Mouse (Mus musculus): ENCODE measurements around the gene Cd276.
"Not testable (repeated sequence)": the region's sequence is repeated elsewhere in the genome, so short reads cannot be mapped to it uniquely, and the experiment has no call there.

Cd276 gene

GRCm38 (mm10) chr9:58554908-58555684 is at the start of gene Cd276:
Gene Cd276, minus strand, starts transcription at chr9:58555437.
- DNase-seq = peak; percentile 83

DNA sequence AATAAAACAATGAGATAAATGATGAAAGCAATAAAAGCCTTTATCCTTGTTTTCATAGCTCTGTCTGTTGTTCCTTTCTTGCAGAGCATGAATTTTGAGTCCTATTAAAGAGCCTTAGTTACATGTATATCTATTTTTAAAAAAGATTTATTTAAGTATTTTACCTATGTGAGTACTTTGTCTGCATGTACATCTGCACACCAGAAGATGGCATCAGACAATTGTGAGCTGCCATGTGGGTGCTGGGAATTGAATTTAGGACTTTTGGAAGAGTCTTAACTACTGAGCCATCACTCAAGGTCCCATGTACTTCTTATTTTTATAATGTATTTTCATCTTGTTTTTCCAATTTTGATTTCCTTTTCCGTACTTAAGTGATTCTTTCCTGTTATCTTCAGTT is 40.1 kb upstream of the Cd276 start:
- DNase-seq = no peak

DNA sequence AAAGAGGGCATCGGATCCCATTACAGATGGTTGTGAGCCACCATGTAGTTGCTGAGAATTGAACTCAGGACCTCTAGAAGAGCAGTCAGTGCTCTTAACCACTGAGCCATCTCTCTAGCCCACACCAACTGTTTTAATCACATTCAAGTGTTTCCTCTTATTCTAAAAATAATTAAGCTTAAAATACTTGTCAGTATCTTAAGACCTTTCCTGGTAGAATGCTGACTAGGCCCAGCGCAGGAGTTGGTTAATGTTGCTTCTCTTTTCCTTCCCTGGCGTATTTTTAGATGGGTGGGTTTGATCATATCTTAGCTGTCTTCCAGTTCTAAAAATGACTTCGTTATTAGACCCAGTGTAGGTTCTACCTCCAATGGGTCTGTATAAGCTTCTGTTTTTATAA is 33.4 kb upstream of the Cd276 start:
- no peak for DNase-seq

GRCm38 (mm10) chr9:58584323-58584722 is 29.1 kb upstream of the Cd276 start:
- no peak for DNase-seq

DNA sequence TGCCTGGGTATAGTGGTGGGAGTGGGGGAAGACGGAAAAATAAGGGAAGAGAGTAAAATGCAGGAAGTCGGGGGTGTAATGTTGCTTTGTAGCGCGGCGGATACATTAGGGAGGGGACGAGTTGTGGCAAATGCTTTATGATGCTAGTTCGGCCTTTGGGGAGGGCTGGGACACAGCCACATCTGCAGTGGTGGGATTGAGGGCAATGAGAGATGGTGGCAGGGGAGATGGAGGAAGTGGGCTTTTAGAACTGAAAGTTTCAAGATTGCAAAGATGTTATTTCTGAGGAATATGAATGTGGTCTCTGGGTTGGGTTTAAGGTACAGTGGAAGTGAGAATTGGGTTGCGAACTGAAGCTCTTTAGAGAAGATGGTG is 28.0 kb upstream of the Cd276 start:
- peak; percentile 14 for DNase-seq

- DNase-seq = peak; percentile 58
Observed at GRCm38 (mm10) chr9:58582581-58583266, 27.5 kb upstream of the Cd276 start.

DNA sequence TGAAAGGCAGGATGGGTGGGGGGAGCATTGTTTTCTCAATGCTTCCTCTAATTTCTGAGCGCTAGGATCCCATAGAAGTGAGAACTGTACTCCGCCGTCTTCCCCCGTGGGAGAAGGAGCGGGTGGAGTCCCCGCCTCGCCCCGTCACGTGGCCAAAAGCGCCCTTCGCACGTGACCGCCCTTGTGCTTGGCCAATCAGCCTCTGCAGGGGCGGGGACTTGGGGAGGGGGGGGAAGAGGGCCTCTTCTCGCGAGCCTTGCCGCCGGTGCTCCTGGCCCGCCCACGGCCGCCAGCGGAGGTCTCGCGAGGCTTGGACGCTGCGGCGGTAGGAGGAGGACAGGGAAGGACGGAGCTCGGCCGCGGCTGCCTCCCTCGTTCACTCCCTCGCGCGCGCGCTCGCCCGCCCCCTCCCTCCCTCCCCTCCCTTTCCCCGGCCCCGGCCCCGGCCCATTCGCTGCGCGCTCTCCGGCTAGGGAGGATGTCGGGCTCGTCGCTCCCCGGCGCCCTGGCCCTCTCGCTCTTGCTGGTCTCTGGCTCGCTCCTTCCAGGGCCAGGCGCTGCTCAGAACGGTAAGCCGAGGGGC is 26.8 kb upstream of the Cd276 start, which contains the start of gene Nptn:
Gene Nptn, plus strand, starts transcription at position 283 of the 583 bp plus-strand sequence.
- DNase-seq = peak; percentile 99

DNA sequence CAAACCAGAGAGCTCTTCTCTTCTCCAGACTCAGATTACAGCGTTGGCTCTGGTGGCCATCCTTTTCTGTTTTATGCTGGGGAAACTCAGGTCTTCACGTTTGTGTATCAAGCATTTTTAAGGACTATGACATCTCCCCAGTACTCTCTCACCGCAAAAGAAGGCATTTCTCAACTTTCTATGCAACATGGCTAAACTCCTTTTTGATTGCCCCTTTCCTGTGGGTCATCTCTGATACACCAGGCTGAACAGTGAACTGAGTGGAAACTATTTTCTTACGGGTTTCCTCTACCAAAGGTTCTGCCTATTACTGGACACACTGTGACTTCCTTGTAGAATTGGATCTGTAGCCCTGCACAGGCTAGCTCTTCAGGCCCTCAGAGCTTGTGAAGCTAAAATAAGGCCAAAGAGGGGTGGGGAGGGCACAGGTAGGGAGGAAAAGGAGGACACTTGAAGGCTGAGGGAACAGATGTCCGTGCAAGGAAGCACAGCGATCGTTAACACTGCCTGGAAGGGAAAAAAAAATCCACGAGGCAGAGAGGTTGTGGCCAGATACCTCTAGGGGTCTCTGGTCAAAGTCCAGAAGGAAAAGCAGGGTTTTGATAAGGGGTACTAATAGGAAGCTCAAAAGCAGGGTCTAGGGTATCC is 26.2 kb upstream of the Cd276 start:
- no peak for DNase-seq

GRCm38 (mm10) chr9:58580453-58581195 is 25.4 kb upstream of the Cd276 start:
- not testable (repeated sequence) for DNase-seq

- peak; percentile 87 for DNase-seq
Observed at GRCm38 (mm10) chr9:58578669-58579068, 23.4 kb upstream of the Cd276 start.

DNA sequence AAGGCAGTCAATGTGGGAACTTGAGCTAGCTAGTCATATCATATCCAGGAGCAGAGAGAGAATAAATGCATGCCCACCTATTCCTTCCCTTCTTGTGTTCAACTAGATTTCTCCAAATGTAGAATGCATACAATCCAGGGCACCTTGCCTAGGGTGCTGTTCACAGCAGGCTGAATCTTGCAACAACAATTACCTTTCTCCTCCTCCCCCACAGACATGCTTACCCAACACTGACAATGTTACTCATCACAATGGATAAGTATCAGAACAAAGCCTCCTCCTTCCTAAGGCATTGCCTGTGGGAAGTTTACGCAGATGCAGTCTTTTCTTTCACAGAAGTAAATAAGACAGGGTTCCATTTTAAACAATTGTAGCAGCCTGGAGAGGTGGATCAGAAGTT is 15.8 kb upstream of the Cd276 start:
- DNase-seq = no peak

GRCm38 (mm10) chr9:58567682-58568081 is 12.4 kb upstream of the Cd276 start:
- no peak for DNase-seq

- not testable (repeated sequence) for DNase-seq
Observed at GRCm38 (mm10) chr9:58565945-58566344, 10.7 kb upstream of the Cd276 start.

DNA sequence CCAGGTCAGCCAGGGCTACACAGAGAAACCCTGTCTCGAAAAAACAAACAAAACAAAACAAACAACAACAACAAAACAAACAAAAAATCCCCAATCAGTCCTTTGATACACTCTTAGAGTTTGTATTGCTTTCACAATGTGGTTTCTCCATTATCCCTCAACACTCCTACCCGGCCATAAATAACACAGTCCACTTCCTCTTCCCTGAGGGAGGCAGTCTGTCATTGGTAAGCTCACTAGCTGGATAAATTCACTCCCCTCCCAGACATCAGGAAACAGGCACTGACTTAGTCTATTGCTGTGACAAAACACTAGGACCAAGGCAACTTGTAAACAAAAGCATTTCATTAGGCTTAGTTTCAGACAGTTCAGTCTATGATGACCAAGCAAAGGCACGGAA is 5.0 kb upstream of the Cd276 start:
- no peak for DNase-seq

DNA sequence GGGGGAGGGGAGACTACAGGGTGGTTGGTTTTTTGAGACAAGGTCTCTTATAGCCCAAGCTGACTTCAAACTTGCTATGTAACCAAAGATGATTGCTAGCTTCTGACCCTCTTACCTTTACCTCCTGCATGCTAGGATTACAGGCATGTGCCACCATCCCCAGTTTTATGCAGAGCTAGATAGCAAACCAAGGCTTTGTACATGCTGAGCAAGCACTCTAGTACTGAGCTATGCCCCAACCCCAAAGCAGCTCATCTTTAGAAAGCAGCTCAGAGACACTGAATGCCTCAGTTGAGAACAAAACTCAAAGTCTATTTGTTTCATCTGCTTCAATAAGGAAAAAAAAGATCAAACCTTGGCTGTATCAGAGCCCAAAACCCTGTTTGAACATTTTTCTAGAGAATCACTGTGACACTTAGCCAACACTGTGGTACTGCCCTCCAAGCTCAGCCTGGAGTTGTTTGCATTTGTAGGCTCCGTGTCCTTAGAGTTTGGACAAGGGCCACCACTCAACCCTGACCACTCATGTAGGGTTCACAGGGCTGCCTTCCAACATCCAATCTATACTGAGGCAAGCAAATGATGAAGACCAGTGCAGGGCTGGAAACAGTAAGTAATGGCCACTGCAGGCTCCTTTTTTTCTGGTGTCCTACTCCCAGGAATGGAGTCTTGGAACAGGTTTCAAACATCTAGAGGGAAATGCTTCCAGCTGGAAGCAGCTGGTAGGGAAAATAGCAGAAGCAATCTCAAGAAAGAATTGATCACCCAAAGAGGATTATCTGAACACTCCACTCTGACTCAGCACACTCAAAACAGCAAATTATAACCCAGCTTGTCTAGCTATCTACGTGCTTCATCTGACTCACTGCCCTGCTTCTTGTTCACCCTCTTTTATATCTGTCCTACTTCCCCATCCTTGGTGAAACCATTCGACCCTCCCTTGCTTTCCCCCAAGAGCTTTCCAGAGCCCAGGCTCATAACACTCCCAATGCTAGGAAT is 2.5 kb upstream of the Cd276 start:
- no peak for DNase-seq

GRCm38 (mm10) chr9:58556627-58557026 is 1.4 kb upstream of the Cd276 start:
- no peak for DNase-seq

- no peak for DNase-seq
Observed at GRCm38 (mm10) chr9:58555685-58556414, 613 bp upstream of the Cd276 start.

- DNase-seq = peak; percentile 30
Observed at GRCm38 (mm10) chr9:58554056-58554907, 955 bp downstream of the Cd276 start.

DNA sequence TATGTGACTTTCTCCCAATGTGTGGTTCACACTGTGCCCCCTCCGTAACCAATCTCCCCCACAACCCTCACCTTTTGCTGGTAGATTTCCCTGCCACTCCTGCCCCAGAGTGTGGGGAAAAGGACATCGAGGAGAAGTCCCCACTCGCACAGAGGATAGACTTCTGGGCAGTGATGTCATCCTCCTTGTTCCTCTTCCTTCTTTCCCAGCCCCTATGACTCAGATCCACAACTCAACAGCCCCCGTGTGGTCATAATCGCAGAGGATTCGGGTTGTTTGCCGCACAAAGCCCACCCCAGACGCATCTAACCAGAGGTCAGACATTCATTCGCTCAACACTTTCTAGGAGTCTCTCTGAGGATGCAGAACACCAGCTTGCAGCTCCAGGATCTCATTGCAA is 3.2 kb downstream of the Cd276 start:
- DNase-seq = no peak

- no peak for DNase-seq
Observed at GRCm38 (mm10) chr9:58550928-58551327, 4.3 kb downstream of the Cd276 start.

Measured in right cerebral cortex, postnatal 14 days (tissue).